Mouse (Mus musculus) CD4-positive naive resting alpha-beta T cell, adult 76 days (primary cell): ENCODE measurements around the gene Magea8. TPM values are rescaled to one million over a fixed set of nuclear protein-coding genes. Genes with fewer than 3 reads are reported as not detected.

Experiments
- total RNA-seq: library from RNA; stranded (reverse); gene quantifications from one replicate; pipeline ENCODE4 v1.2.4, GENCODE M21; 2023

Gene Magea8
- not detected for total RNA-seq

DNA sequence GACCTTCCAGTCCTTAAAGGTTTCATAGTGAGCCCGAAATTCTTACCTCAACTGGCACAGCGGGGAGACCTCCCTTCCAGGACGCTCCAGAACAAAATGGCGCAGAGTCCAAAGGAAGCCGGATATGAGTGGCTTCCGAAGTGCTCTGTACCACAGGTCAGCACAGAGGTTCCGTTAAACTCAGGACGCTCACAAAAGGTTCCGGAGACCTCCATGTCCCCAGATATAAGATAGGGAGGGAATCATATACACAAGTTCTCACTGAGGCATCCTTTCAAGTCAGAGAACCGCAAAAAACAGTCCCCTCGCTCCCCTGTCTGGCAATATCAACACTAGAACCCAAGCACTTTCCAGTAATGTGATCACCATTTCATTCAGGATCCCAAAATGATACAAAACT, at the start of gene Magea8:
Gene Magea8, minus strand, starts transcription at position 101 of the 400 bp plus-strand sequence.

GRCm38 (mm10) chrX:154949405-154949804, 46.2 kb downstream of the Magea8 start, which contains the start of gene Magea3:
Gene Magea3 (minus strand): TSS chrX:154949505.

DNA sequence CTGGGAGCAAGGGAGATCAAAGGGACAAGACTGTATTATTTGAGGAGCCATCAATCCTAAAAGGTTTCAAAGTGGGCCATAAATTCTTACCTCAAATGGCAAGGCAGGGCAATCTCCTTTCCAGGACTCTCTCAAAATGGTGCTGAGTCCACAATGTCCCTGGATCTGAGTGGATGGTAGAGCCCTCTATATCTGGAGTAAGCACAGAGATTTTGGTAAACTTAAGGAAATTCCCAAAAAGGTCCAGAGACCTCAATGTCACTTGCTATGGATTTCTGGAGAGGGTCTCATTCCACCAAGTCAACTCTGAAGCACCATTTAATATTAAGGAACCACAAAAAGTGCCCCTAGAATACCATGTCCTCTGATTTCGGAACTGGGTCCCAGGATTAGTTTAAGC, 59.8 kb downstream of the Magea8 start, which contains the start of gene Magea6:
Gene Magea6, minus strand, starts transcription at position 101 of the 400 bp plus-strand sequence.

Other genes with a start within 250 kb of the Magea8 start
- not detected for gene Cldn34b1, start 105.6 kb downstream of the Magea8 start, total RNA-seq
- not detected for gene Magea6, start 59.9 kb downstream of the Magea8 start, total RNA-seq
- not detected for gene Magea3, start 46.3 kb downstream of the Magea8 start, total RNA-seq
- not detected for gene Magea5, start 67.3 kb upstream of the Magea8 start, total RNA-seq
- not detected for gene Magea1, start 93.9 kb upstream of the Magea8 start, total RNA-seq
- gene Magea2, start 97.8 kb upstream of the Magea8 start, total RNA-seq, result not detected
- gene Cldn34b2, start 132.6 kb upstream of the Magea8 start, total RNA-seq, result not detected
- gene Sat1, start 220.6 kb upstream of the Magea8 start, total RNA-seq, result 203 TPM